Mouse (Mus musculus) spleen, adult 12 weeks (tissue): ENCODE results near the gene Slit3.

Experiments
- DNase-seq: peaks from one replicate; pipeline ENCODE4 v3.0.0; 2022; ENCODE audit warnings: low spot score

Slit3 gene

DNA sequence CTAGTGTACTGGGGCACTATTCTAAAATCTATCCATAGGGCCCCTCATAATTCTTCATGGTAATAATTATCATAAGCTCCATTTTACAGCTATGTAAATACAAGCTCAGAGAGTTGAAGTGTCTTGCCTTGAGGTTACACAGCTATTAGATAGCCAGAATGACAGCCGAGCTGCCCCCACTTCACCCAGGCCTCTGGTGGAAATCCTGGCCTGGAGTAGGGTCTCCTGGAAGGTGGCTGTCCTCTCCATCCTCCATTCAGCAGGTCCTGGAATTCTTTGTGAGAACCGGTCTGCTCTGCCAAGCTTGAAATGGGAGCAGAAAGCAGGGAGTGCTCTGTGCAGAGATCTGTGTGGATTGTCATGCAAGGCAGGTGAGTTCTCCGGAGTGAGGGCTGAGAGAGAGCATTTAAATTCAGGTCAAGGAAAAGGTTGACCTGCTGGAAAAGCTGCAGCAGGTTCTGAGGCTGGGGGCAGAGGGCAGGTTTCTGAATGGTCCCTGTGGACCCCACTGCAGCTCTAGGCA lies 517.9 kb downstream of the Slit3 start:
- DNase-seq: no peak

DNA sequence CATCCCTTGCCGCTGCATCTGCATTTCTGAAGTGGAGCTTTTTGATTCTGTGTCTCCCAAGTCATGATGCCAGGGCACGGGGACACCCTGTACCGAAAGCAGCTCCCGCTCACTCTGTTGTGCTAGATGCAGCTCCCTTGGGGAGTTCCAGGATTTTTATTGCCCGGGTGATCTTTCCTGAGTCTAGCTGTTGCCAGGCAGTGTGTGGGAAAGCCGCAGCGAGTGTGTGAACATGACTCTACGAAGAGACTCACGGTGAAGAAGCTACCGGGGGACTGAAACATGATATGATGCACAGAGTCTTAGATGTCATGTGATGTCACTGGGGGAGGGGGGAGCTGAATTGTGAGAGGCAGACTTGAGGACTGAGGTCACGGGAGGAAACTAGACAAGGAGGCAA lies 518.4 kb downstream of the Slit3 start:
- DNase-seq: no peak

DNA sequence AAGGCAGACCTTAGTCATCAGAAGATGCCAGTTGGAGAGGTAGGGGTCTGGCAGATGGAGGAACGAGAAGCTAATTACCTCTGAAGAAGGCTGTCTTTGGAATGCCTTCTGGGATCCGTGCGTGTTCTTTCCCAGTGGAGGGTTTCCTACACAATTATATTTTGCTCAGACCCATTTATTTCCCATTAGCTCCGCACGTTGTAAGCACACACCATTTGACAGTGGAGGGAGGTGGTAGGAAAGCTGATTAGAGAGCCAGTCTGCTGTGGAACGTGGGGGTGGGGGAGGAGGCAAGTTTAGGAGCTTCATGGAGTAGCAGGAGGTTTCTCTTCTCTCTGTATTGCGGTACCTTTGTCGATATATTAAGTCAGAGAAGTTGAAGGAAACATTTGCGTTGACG lies 530.3 kb downstream of the Slit3 start:
- no peak for DNase-seq

DNA sequence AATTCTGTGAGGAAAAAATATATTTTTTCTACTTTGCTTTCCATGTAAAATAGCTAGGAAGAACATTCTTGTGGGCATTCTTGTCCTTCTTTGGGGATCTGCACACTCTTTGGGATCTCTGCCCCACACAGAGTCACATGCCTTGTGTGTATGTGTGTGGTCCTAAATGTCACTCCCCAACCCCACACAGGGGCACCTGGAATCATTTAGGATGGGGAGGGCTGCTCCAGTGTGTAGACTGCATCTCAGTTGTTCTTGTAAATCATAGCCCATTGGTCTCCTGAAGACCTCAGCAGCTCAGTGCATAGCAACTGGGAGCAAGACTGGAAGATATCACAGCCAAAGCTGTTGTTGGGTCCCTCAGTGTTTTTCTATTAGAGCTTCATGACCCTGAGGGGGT lies 534.8 kb downstream of the Slit3 start:
- no peak for DNase-seq

DNA sequence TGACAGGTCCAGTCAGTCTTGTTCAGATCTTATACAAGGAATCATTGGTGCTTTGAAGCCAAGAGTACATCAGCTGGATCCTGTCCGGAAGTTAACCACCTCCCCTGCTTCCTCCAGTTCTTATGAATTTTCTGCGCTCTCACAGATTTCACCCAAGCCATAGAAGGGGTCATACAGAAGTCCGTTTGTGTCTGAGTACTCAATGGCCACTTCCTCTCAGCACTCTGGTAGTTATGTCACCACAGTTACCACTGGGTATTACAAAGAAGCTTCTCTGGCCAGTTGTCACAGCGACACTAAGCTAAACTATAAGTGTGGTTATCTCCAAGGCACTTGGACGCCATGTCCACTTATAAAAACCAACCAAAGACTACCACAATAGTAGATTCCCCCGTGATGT lies 536.6 kb downstream of the Slit3 start:
- DNase-seq: no peak

DNA sequence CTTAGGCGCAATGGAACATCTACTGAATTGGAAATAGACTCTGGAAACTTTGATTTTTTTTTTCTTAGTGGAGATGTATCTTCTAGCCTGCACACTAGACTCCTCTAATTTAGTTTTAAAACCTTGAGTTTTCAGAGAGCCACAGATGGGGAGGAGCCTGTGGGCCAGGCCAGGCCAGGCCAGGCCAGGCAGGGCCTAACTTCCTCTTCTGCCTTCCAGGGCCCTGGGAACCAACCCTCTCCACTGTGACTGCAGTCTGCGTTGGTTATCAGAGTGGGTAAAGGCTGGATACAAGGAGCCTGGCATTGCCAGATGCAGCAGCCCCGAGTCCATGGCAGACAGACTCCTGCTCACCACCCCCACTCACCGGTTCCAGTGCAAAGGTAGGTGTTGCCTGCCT lies 539.9 kb downstream of the Slit3 start:
- no peak for DNase-seq

DNA sequence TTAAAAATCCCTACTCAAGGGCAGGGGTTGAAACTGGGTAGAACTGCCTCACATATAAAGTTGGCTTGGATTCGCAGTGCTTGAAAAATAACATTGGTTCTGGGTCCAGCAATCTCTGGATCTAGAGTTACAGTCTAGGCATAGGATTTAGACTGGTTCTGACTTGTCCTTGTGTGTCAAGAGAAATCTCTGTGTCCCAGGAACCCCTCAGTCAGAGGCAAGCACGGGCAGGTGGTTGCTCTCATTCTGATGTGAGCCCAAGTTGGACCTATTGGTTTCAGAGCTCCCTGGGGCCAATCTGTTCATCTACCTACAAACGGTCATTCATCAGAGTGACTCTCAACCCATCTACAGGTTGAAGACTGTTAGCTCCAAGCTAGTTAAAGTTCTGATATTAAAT lies 541.9 kb downstream of the Slit3 start:
- no peak for DNase-seq

DNA sequence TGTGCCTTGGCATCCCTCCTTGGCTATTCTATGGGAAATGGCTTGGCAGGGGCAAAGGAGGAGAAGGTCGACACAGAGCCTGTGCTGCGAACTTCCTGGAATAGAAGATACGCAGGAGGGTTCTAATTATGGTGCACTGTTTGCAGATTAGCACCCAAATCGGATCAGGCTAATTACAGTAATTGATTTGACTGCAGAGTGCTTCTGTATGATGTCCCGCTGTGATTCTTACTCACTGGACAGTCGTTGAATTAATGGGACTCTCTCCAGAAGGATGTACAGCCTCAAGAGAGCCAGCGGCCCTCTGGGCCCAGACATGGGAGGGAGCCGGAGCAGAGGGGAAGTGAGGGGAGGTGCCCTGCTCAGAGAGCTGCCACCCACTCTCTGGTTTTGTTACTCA lies 542.6 kb downstream of the Slit3 start:
- DNase-seq: no peak

DNA sequence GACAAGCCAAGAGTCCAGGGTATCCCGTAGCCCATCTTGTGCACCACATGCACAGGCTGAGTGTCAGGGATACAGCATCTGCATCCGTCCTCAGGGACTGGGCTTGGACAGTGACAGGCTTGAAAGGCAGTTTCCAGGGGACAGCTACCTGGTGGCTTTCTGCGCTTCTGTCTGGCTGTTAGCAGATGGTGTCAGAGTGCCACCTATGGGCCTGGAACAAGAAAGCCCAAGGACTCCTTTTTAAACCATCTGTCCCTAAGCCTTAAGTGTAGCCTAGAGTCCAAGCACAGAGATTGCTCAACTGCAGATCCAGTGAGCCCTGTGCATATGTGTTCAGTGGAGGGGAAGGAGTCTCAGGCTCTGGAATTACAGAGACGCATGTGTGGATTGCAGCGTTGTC lies 544.0 kb downstream of the Slit3 start:
- DNase-seq: no peak

DNA sequence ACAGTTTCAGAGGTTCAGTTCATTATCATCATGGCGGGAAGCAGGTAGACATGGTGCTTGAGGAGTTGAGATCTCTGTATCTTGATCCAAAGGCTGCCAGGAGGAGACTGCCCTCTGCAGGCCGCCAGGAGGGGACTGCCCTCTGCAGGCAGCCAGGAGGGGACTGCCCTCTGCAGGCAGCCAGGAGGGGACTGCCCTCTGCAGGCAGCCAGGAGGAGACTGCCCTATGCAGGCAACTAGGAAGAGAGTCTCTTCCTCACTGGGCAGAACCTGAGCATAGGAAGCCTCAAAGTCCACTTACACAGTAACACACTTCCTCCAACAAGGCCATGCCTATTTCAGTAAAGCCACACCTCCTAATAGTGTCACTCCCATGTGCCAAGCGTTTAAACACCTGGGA lies 546.4 kb downstream of the Slit3 start:
- DNase-seq: no peak

DNA sequence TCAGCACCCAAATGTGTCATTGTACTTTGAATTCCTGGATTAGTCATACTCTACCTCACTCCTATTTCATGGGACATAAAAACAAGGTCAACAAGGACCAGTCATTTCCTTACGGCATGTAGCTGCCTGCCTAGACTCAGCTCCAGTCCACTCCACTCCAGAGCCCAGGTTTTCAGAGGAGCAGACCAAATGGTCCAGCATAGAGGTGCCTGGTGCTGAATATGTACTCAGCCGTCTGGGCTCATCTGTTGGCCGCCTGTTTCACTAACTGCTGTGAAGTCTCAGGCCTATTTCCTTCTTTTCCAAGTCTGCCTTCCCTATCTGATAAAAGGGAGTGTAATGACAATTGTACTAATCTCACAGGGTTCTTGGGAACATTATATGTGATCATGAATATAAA lies 547.1 kb downstream of the Slit3 start:
- DNase-seq: no peak

DNA sequence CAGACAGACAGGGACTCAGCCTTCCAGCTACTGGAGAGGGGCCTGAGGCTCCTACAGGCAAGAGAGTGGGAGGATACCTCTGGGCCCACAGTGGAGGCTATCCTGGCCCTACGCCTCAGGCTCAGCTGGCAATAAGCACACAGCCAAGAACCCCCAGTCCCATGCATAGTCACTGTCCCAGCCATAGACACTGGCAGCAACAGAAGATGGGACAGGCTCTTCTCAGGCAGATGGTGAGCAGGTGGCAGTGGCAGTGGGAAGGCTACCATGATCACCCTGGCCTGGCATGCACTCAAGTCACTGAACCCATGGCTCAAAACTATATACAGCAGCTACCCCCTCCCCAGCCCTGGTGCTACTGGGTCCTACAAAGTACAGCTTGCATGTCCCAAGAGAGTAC lies 547.7 kb downstream of the Slit3 start:
- DNase-seq: no peak

DNA sequence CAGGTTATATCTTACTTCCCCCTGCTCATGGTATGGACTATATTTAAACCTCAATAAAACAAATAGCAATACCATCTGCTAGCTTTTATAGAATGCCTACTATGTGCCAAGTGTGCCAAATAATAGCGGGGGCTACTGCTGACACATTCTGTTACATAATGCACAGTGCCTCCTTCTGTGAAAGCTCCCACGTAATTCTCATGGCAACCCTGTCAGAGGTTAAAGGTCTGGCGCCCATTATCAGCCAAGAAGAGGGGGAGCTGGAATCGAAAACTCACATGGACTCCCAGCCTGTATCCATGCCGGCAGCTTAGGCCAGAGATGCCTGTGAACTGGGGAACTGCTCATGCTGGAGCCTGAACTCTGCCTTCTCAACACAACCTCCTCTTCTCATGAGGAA lies 548.5 kb downstream of the Slit3 start:
- DNase-seq: no peak

DNA sequence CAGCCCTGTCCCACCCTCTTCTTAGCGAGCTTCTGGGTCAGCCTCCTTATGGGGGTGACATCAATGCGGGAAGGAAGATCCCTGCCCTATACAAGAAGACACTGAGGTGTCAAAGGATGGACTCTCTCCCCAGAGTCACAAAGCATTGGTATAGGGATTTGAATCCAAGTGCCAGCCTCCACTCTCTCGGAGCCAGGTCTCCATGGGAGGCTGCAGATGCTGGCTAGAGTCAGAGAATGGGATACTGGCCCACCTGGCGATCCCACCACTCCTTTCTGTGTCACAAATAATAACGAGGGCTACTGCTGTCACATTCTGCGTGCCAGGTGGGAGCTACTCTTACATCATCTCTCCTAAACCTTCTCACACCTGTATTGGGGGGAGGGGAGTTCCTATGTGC lies 549.2 kb downstream of the Slit3 start:
- no peak for DNase-seq

DNA sequence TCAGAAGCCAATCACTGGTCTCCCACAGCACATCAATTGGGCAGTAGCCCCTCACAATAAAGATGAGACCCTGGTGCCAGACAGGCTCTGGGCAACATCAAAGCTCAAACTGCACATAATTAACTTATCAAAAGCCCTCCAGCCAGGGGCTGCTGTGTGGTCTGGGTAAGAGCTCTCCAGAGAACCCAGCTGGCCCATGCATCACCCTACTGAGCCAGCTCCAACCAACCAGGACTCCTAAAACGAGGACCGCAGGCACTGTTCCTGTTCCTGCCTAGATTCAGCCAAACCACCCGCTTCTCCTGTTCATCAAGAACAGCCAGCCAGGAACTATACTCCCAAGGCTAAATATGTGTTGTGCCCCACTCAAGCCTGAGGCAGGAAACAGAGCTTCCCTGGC lies 549.7 kb downstream of the Slit3 start:
- no peak for DNase-seq

DNA sequence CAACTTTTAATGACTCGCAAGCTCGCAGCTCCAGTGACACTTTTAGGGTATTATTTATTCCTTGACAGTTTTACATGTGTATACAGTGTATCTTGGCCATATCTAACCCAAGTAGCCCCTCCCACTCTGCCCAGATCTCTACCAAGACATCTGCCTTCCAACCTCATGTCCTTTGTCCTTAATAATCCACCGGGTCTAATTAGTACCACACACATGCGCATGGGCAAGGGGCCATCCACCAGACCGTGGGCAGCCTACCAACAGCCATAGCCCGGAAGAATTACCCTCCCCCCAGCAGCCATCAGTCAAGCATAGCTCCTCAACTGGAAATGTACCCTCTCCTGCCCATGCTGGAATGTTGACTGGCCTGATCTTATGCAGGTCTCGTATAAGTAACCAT lies 552.0 kb downstream of the Slit3 start:
- DNase-seq: no peak

DNA sequence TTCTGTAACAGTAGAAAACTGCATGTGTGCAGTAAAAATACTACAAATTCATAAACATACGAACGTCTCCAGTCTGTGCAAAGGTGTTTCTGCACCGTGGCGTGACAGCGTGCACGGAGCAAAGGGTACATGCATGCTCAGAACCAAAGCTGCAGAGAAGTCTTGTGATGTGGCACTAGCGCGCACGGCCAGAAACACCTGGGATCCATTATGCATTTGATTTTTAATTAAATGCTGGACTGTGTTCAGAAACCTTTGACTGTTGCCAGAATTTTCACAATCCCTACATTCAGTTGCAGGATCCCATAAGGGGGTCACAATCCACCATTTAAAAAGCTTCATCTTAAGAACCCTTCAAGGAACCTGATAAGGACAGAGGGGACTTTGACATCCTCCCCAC lies 553.2 kb downstream of the Slit3 start:
- no peak for DNase-seq

DNA sequence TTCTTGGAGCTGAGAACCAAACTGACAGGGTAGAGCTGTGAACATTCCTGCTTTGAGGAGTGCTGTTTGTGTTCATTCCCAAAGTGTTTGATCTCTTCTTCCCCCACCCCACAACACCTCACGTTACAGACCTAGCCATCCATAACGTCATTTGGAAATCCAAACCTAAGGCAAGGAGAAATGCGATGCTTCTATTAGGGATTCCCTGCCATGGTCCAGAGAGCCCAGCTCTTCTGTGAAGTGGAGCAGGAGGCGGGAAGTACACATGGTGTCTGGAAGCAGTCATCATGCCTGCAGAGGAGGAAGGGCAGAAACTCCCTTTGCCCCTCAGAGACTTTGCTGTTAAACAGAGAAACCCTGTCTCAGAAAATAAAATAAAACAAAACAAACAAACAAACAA lies 555.7 kb downstream of the Slit3 start:
- no peak for DNase-seq

DNA sequence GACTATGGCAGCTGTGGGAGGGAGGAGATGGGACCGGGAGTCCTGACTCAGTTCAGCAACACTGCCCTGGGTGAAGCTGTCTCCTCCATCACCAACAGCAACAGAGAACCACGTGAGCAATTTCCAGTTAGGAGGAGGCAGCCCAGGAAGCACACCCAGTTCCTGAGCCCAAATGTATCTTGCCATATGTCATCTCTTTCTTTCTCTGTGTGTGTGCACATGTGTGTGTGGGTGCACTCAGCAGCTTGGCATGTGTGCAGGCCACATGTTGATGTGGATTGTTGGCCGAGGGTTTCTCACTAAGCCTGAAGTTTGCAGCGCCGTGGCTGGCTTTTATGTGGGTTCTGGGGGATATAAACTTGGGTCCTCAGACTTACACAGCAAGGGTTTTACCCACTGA lies 559.0 kb downstream of the Slit3 start:
- DNase-seq: no peak

DNA sequence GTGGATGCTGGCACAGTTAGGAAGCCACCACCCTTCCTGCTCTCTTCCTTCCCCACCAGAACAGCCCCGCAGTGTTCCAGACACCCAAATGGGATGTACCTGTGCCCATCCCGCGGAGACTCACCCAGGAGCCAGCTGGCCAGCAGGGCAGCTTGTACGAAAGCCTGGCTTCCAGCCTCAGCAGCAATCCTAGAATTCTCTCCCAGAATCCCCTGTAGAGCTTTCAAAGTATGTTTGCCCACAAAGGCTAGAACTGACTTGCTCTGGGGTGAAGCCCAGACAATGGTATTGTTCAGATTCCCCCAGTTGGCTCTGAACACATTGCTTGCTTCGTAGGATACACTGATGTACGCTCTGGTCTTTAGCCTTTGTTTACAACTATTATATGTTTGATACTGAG lies 566.3 kb downstream of the Slit3 start:
- no peak for DNase-seq

DNA sequence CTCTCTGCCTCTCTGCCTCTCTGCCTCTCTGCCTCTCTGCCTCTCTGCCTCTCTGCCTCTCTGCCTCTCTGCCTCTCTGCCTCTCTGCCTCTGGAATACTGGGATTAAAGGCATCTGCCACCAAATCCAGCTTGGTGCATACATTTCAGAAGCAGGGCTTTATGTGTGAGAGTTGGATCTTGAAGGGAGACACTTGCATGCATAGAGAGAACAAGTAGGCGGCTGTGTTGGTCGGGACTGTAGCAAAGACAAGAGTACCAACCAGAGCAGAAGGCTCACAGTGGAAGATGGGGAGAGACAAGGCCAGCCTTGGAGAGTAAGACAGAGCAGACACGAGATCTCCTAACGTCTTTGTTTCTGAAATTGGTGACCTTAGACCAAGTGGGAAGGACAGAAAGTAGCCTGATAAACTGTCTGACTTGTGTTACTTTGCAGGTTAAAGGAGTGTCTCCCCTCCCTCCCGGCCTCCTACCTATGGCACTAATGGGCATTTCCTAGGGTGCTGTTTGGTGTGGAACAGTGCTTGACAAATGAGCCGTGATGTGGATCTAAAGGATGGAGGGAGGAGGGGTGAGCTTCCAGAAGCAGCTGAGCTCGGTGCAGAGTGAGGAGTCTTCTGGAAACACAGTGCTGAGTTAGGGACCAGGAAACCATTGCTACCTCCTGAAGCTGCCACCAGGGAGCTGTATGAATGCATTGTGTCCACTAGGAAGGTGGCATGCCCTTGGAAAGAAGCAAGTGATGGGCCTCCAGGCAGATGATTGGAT lies 569.7 kb downstream of the Slit3 start:
- no peak for DNase-seq

DNA sequence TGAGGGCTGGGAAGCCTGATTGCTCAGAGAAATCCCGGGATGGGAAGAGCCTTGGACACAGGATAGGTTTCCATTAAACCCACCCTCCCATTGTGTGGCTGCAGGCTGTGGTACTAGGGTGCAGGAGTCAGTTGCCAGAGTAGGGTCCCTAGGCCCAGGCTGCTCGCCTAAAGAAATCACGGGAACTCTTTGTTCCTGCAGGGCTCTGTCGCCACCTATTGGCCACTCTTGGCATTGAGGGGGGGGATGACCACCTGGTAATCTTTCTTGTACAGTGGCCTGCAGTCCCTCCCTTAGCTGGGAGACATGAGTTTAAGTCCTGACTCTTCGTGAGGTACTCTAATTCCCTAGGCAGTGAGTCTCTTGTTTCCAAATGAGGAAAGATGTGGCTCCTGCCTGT lies 572.1 kb downstream of the Slit3 start:
- DNase-seq: no peak

DNA sequence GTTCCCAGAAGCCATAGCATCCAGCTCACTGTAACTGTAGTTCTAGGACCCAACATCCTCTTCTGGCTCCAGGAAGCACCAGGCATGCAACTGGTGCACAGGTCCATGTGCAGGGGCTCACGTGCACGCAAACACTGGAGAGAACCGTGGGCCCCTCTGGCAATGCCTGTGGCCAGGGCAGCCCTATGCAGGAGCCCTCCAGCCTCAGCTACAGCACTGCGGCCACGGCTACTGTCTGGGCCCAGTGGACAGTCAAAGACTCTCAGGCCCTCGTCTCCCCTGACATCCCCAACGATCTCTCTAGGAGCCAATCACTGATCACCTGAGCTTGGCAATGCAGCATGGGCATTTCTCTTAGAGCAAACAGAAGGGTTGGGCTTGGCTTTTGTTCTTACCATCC lies 572.6 kb downstream of the Slit3 start:
- no peak for DNase-seq

DNA sequence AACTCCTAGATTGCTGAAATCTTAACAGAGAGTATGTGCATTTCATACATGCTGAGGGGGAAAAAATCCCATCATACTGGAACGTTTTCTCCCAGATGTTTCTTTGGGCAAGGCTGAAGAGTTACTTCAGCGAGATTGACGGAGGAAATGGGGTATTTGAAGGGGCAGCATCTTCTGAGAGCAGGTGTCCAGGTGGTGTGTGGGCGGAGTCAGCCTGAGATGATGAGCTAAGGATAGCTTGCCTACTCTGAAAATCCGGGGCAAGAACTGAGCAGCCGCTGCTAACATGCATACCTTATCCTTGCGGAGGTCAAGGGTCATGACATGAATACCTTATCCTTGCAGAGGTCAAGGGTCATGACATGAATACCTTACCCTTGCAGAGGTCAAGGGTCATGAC lies 576.5 kb downstream of the Slit3 start:
- no peak for DNase-seq

DNA sequence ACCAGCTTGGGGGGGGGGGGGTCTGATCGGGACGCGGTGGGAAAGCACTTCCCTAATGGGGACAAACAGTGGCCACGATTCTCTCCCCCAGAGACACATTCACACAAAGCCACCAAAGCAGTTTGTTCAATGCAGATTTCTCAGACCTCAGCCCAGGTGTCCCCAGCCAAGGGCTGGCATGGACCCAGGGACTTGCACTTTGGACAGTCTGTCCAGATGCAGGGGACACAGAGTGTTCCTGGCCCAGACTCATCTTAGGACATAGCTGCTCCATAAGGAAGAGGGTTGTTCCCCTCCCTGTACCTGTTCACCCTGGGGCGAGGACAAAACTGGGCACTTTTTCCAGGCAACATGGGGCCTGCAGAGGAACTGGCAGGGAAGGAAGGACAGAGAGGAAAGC lies 577.9 kb downstream of the Slit3 start:
- no peak for DNase-seq
